Mouse (Mus musculus): ENCODE measurements at regions not wholly inside any gene's neighbourhood (a gene's known extent, or its start where the extent isn't known, plus 50 kb on each side); places are given as distances from the start of the nearest gene placed in this dataset.

GRCm38 (mm10) chr15:51646304-51646703, 2238.4 kb upstream of the Gm7489 start:
- DNase-seq (ENCODE audit: low spot score in 2 of 2), result no peak

- DNase-seq (ENCODE audit: low spot score in 2 of 2), result no peak
Measured at GRCm38 (mm10) chr15:51652497-51652896, 2232.2 kb upstream of the Gm7489 start.

GRCm38 (mm10) chr15:51657621-51658020, 2227.1 kb upstream of the Gm7489 start:
- no peak for DNase-seq (ENCODE audit: low spot score in 2 of 2)

- no peak for DNase-seq (ENCODE audit: low spot score in 2 of 2)
Measured at GRCm38 (mm10) chr15:51668340-51668739, 2216.4 kb upstream of the Gm7489 start.

- no peak for DNase-seq (ENCODE audit: low spot score in 2 of 2)
Measured at GRCm38 (mm10) chr15:51671667-51672372, 2212.9 kb upstream of the Gm7489 start.

- DNase-seq (ENCODE audit: low spot score in 2 of 2), result no peak
Measured at GRCm38 (mm10) chr15:51673483-51673882, 2211.2 kb upstream of the Gm7489 start.

- DNase-seq (ENCODE audit: low spot score in 2 of 2), result no peak
Measured at GRCm38 (mm10) chr15:51675291-51675690, 2209.4 kb upstream of the Gm7489 start.

GRCm38 (mm10) chr15:51676694-51677093, 2208.0 kb upstream of the Gm7489 start:
- no peak for DNase-seq (ENCODE audit: low spot score in 2 of 2)

- DNase-seq (ENCODE audit: low spot score in 2 of 2), result no peak
Measured at GRCm38 (mm10) chr15:51677266-51677665, 2207.4 kb upstream of the Gm7489 start.

GRCm38 (mm10) chr15:51679186-51679902, 2205.4 kb upstream of the Gm7489 start:
- no peak for DNase-seq (ENCODE audit: low spot score in 2 of 2)

GRCm38 (mm10) chr15:51680494-51680893, 2204.2 kb upstream of the Gm7489 start:
- DNase-seq (ENCODE audit: low spot score in 2 of 2), result no peak

- no peak for DNase-seq (ENCODE audit: low spot score in 2 of 2)
Measured at GRCm38 (mm10) chr15:51681191-51681590, 2203.5 kb upstream of the Gm7489 start.

- DNase-seq (ENCODE audit: low spot score in 2 of 2), result no peak
Measured at GRCm38 (mm10) chr15:51682331-51682730, 2202.4 kb upstream of the Gm7489 start.

- no peak for DNase-seq (ENCODE audit: low spot score in 2 of 2)
Measured at GRCm38 (mm10) chr15:51687007-51687540, 2197.6 kb upstream of the Gm7489 start.

GRCm38 (mm10) chr15:51689498-51689897, 2195.2 kb upstream of the Gm7489 start:
- no peak for DNase-seq (ENCODE audit: low spot score in 2 of 2)

- no peak for DNase-seq (ENCODE audit: low spot score in 2 of 2)
Measured at GRCm38 (mm10) chr15:51692671-51693070, 2192.0 kb upstream of the Gm7489 start.

GRCm38 (mm10) chr15:51696344-51697016, 2188.2 kb upstream of the Gm7489 start:
- DNase-seq (ENCODE audit: low spot score in 2 of 2), result no peak

- DNase-seq (ENCODE audit: low spot score in 2 of 2), result no peak
Measured at GRCm38 (mm10) chr15:51704198-51704597, 2180.5 kb upstream of the Gm7489 start.

- DNase-seq (ENCODE audit: low spot score in 2 of 2), result peak; percentile 10 to 31
Measured at GRCm38 (mm10) chr15:51709871-51710655, 2174.6 kb upstream of the Gm7489 start.

- no peak for DNase-seq (ENCODE audit: low spot score in 2 of 2)
Measured at GRCm38 (mm10) chr15:51720873-51721308, 2163.8 kb upstream of the Gm7489 start.

- DNase-seq (ENCODE audit: low spot score in 2 of 2), result no peak
Measured at GRCm38 (mm10) chr15:51721363-51721762, 2163.3 kb upstream of the Gm7489 start.

GRCm38 (mm10) chr15:51724127-51724526, 2160.6 kb upstream of the Gm7489 start:
- no peak for DNase-seq (ENCODE audit: low spot score in 2 of 2)

Measured in right cerebral cortex, postnatal 36 days (tissue).